Mouse (Mus musculus) testis, adult 2 months (tissue): ENCODE data around the gene Pcyt2. TPM values are rescaled to one million over a fixed set of nuclear protein-coding genes. Genes with fewer than 3 reads are reported as not detected.

ENCODE experiments used
- H3K27ac ChIP-seq: fragments of 200-500 bp; 2 replicates; pipeline ENCODE4 v1.5.1; 2012; ENCODE audit warnings: low read depth, low read length; ENCODE audit not compliant: control insufficient read depth, insufficient read depth
- H3K27me3 ChIP-seq: fragments of 200-500 bp; 2 replicates; pipeline ENCODE4 v1.6.1; 2012; ENCODE audit warnings: mild to moderate bottlenecking, low read length, moderate library complexity; ENCODE audit not compliant: control insufficient read depth, insufficient read depth
- H3K36me3 ChIP-seq: fragments of 200-500 bp; 2 replicates; pipeline ENCODE4 v1.6.1; 2012; ENCODE audit warnings: mild to moderate bottlenecking, low read length; ENCODE audit not compliant: control insufficient read depth, insufficient read depth
- H3K4me1 ChIP-seq: fragments of 200-500 bp; 2 replicates; pipeline ENCODE4 v1.6.1; 2012; ENCODE audit warnings: low read length; ENCODE audit not compliant: control insufficient read depth, insufficient read depth
- H3K4me3 ChIP-seq: fragments of 200-500 bp; 2 replicates; pipeline ENCODE4 v1.5.1; 2012; ENCODE audit warnings: low read depth, mild to moderate bottlenecking, low read length, moderate library complexity, mixed read lengths; ENCODE audit not compliant: control insufficient read depth
- CTCF ChIP-seq: fragments of 200-500 bp; IDR thresholded peaks from 2 replicates; pipeline ENCODE4 v1.5.1; 2012; ENCODE audit warnings: low read depth, mild to moderate bottlenecking, inconsistent platforms, low read length, moderate library complexity; ENCODE audit not compliant: control insufficient read depth, insufficient read depth, insufficient replicate concordance
- POLR2A ChIP-seq: fragments of 200-500 bp; IDR thresholded peaks from 2 replicates; pipeline ENCODE4 v1.6.1; 2012; ENCODE audit warnings: low read depth, mild to moderate bottlenecking, inconsistent platforms, low read length, moderate library complexity; ENCODE audit not compliant: control insufficient read depth
- polyA plus RNA-seq: library from polyadenylated mRNA; depleted of rRNA; stranded (reverse); fragments of >200 nt; gene quantifications from 2 replicates; pipeline ENCODE4 v1.2.3, GENCODE M21; 2012

The Pcyt2 gene
- polyA plus RNA-seq, 1 experiment, result 106 TPM

DNA sequence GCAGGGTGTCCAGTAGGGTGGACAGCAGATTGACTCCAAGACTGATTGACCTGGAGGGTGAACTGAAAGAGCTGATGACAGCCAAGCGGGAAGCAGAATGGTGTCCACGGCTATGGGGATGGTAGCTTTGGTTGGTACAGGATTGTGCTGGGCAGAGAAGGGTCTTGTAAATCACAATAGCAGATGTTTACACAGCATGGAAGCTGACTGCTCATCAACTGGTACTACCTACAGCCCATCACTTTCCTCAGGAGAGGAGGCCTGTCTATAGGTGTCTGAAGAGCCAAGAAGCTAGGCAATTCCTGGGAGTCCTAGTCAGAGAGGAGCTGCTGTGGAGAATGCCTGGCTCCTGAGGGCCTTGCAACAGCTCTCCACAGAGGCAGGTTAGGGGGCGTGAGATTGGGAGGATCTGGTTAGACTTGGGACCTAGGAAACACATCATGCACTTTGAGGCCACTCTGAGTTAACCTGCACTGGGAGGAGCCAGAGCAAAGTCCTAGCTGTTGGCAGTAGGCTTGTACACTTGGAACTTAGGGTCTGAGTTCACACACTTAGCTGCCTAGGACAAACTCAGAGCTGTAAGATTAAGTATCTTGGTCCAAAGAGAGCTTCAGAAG is 41.3 kb downstream of the Pcyt2 start:
- peaks cover 3% of the 10 kb centered on the region; the same call in 1 of the 2 replicates for H3K36me3 ChIP-seq
- TF ChIP-seq POLR2A, result no peak
- H3K4me3 ChIP-seq, result no peak overlapping the region
- H3K4me1 ChIP-seq, result peaks cover 27% of the 10 kb centered on the region
- no peak overlapping the region for H3K27ac ChIP-seq
- H3K27me3 ChIP-seq, result no peaks in the 10 kb centered on the region

- Histone ChIP-seq H3K36me3 (peaks cover 3% of the 10 kb centered on the region; the same call in 1 of the 2 replicates), H3K4me1 (peaks cover 27% of the 10 kb centered on the region)
These were observed 41.8 kb downstream of the Pcyt2 start for GRCm38 (mm10) chr11:120575940-120576339.

DNA sequence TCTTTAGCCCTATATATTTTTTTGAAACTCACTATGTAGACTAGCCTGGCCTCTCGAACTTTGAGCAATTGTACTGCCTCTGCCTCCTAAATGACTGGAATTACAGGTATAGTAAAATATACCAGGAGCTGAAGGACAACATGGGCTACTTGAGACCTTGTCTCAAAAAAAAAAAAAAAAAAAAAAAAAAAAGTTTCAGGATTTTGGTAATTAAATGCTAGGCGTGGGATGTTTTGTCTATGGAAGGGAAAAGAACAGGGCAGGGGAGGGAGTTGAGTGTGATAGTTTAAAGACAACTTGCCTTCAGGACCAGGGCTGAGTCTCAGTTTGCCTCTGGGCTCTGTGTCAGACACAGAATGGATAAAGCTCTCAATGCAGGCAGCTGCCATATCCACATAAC is 42.7 kb downstream of the Pcyt2 start:
- Histone ChIP-seq H3K27me3 (no peaks in the 10 kb centered on the region), H3K4me3 (no peak overlapping the region), H3K27ac (no peak overlapping the region), H3K36me3 (peaks cover 3% of the 10 kb centered on the region; the same call in 1 of the 2 replicates), H3K4me1 (peaks cover 18% of the 10 kb centered on the region)
- TF ChIP-seq POLR2A, result no peak
- no peak for TF ChIP-seq CTCF

More at GRCm38 (mm10) chr11:120575940-120576339, 41.8 kb downstream of the Pcyt2 start:
- Histone ChIP-seq H3K27ac (no peak overlapping the region), H3K27me3 (no peaks in the 10 kb centered on the region), H3K4me3 (no peak overlapping the region)
- TF ChIP-seq POLR2A, result no peak
- TF ChIP-seq CTCF, result no peak

GRCm38 (mm10) chr11:120574278-120574600 is 43.5 kb downstream of the Pcyt2 start:
- peaks cover 3% of the 10 kb centered on the region; the same call in 1 of the 2 replicates for H3K36me3 ChIP-seq
- peaks cover 12% of the 10 kb centered on the region for H3K4me1 ChIP-seq
- TF ChIP-seq CTCF, result no peak
- TF ChIP-seq POLR2A, result no peak
- peak overlapping the region; percentile 67 for H3K4me3 ChIP-seq
- H3K27me3 ChIP-seq, result no peaks in the 10 kb centered on the region
- no peak overlapping the region for H3K27ac ChIP-seq

- H3K4me1 ChIP-seq, result peaks cover 12% of the 10 kb centered on the region
- H3K27me3 ChIP-seq, result no peaks in the 10 kb centered on the region
- H3K4me3 ChIP-seq, result peak overlapping the region; percentile 96
- TF ChIP-seq CTCF (no peak), POLR2A (no peak)
- H3K27ac ChIP-seq, result peak overlapping the region; percentile 93
- no peaks in the 10 kb centered on the region for H3K36me3 ChIP-seq
These were observed 44.0 kb downstream of the Pcyt2 start for GRCm38 (mm10) chr11:120573585-120574277.

DNA sequence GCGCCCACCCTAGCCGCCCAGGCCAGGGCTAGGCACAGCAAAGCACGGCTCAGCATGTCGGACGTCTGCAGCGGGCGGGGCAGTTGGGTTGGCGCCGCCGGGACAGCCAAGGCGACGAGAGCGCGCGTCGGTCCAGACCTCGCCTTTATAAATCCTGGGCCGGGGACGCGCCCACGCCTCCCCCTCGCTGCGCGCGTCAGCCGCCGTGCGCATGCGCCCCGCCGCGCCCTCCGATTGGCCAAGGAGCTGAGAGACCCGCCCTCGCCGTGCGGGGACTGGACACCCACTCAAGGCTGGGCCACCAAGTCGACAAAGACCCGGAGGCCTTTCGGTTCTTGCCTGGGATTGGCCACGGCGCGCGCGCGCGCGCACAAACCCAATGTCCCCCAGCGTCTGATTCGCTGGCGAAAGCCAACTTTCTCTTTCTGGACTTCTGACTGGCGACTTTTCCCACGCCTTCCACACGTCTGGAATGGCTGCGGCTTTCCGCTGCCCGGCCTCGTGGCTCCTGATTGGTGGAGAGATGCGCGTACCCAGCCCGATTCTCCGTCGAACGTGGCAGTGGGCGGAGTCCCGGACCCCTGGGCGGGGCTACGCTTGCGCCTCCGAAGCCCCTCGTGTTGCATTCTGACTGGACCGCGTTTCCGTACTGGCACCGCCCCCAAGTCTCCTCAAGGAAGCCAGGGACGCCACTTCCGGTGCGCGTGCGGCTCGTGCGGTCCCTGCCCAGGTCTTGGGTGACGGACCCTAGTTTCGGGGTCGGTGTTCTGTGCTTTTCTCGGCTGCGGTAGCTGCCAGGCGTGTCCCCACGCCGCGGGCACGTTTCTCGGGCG is 44.8 kb downstream of the Pcyt2 start, which contains the start of gene P4hb:
Gene P4hb (minus strand): TSS at position 502 of the 833 bp plus-strand sequence.
- H3K36me3 ChIP-seq, result no peaks in the 10 kb centered on the region

GRCm38 (mm10) chr11:120572417-120572751 is 45.4 kb downstream of the Pcyt2 start:
- Histone ChIP-seq H3K4me1 (peaks cover 12% of the 10 kb centered on the region), H3K27me3 (no peaks in the 10 kb centered on the region), H3K4me3 (peak overlapping the region; percentile 96), H3K27ac (peak overlapping the region; percentile 91), H3K36me3 (no peaks in the 10 kb centered on the region)
- no peak for TF ChIP-seq CTCF
- TF ChIP-seq POLR2A, result no peak

More for the DNA sequence above, 44.8 kb downstream of the Pcyt2 start, which contains the start of gene P4hb:
- Histone ChIP-seq H3K4me3 (peak within 1 kb of the TSS; percentile 96), H3K27ac (peak within 1 kb of the TSS; percentile 93), H3K27me3 (no peaks in the 10 kb centered on the region), H3K4me1 (peaks cover 12% of the 10 kb centered on the region)
- TF ChIP-seq CTCF (no peak), POLR2A (peak; percentile 97)
